Mouse (Mus musculus) olfactory bulb, adult 2 months (tissue): Measurements from ENCODE around the gene Pnrc1. TPM values are rescaled to one million over a fixed set of nuclear protein-coding genes. Genes with fewer than 3 reads are reported as not detected.

Experiments used
- H3K27ac ChIP-seq: fragments of 200-500 bp; 2 replicates; pipeline ENCODE4 v1.5.1; 2012; ENCODE audit warnings: low read depth, low read length; ENCODE audit not compliant: insufficient read depth
- H3K4me1 ChIP-seq: fragments of 200-500 bp; 2 replicates; pipeline ENCODE4 v1.6.1; 2012; ENCODE audit warnings: low read length; ENCODE audit not compliant: control insufficient read depth, insufficient read depth
- H3K4me3 ChIP-seq: fragments of 200-500 bp; 2 replicates; pipeline ENCODE4 v1.5.1; 2012; ENCODE audit warnings: mild to moderate bottlenecking, low read depth, low read length, moderate library complexity; ENCODE audit not compliant: insufficient read depth
- CTCF ChIP-seq: fragments of 200-500 bp; IDR thresholded peaks from 2 replicates; pipeline ENCODE4 v1.5.1; 2012; ENCODE audit warnings: low read depth, mild to moderate bottlenecking, low read length, moderate library complexity; ENCODE audit not compliant: insufficient read depth
- POLR2A ChIP-seq: fragments of 200-500 bp; IDR thresholded peaks from 2 replicates; pipeline ENCODE4 v1.6.1; 2012; ENCODE audit warnings: mild to moderate bottlenecking, low read depth, low read length, moderate library complexity; ENCODE audit not compliant: insufficient read depth
- WGBS: fragments of 180-500 bp; shearing (Covaris S2); methylation state at CpG from one replicate; pipeline ENCODE4 v1.1.7; 2018; 5-methylcytosine and 5-hydroxymethylcytosine counted together
- polyA plus RNA-seq: library from polyadenylated mRNA; stranded (reverse); fragments of >200 nt; gene quantifications from 2 replicates; pipeline ENCODE4 v1.2.4, GENCODE M21; 2012; ENCODE audit warnings: low replicate concordance; ENCODE audit not compliant: missing spikeins, insufficient read depth, insufficient read length

Pnrc1 gene
- polyA plus RNA-seq, 1 experiment = not detected

DNA sequence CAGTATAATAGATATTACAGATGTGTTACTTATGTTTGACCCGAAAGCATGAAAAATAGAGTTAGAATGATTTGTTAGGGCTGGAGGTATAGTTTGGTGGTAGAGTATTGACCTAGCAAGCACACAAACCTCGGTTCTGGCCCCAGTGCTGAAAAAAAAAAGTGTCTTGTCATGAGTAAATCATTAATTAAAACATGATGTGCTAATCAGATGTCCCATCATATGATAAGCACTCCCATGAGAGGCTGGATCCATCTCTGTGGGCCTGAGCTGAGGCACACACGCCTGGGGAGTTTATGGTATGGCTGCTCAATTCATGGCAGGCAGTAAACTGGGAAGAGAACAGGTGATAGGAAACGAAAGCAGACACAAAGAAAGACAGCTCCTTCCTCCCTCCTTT, 60.3 kb downstream of the Pnrc1 start:
- TF ChIP-seq POLR2A (no peak), CTCF (no peak)
- Histone ChIP-seq H3K4me1 (no peaks in the 10 kb centered on the region), H3K4me3 (no peak overlapping the region), H3K27ac (no peak overlapping the region)
- WGBS = 88% methylated on average over 4 of the region's 4 CpGs

DNA sequence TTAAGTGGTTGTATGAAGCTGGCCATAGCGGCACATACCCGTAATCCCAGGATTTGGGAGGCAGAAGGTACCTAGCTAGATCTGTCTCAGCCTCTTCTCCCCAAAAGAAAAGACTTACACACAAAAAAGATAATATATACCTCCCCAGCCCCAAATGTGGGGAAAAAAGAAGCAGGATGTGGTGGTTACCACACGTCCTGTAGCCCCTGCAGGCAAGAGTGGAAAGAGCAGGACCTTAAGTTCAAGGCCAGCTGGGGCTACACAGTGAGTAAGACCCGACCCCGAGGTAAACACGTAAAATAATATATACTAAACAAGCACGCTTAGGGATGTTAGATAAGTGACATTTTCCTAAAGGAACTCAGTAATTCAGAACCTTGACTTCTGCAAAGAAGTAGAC, 62.8 kb downstream of the Pnrc1 start:
- Histone ChIP-seq H3K4me3 (no peak overlapping the region), H3K27ac (no peak overlapping the region), H3K4me1 (no peaks in the 10 kb centered on the region)
- TF ChIP-seq POLR2A (no peak), CTCF (no peak)
- 95% methylated on average over 7 of the region's 7 CpGs for WGBS

DNA sequence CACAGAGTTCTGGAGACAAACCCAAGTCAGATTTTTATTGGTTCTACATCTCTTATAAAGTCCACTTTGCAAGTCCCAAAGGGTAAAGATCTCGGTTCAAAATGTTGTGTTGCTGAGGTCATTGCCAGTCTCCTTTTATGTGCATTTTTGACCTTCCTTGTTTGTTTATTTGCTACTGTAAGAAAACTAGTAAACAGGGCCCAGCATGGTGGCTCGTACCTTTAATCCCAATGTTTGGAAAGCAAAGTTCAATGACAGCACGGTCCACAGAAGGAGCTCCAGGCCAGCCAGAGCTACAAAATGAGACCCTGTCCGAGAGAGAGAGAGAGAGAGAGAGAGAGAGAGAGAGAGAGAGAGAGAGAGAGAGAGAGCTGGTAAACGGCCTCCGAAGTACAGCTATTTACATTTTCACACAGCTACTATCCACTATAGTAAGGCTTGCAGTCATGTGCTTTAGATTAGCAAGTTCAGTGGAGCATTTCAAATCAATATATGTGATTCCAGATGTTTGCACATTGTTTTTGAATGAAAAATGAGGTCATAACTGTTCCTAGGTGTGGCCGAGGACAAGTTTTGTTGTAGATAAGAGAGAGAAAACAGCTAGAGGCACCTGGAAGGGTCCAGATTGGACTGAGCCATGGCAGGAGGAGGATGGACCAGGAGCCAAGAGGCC, 65.8 kb downstream of the Pnrc1 start:
- WGBS = 74% methylated on average over 7 of the region's 7 CpGs
- TF ChIP-seq POLR2A = no peak
- no peak for TF ChIP-seq CTCF
- Histone ChIP-seq H3K4me3 (no peak overlapping the region), H3K4me1 (peaks cover 3% of the 10 kb centered on the region), H3K27ac (no peak overlapping the region)

DNA sequence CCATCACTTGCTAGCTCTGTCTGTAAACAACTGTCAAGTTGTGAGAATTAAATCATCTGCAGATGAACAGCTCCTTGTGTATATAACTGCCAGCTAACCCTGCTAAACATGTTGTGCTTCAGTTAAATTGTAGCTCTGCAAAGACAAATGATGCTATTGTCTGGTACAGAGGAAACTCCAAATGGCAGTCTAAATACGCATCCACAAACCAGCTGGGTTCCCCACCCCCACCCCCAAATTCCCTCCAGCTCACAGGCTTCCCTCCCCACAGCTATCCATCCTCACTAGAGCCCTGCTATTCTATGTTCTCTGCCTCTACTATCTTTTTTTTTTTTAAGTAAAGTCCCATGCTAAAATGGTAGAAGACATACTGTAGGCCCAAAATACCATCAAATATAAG, 68.1 kb downstream of the Pnrc1 start:
- Histone ChIP-seq H3K4me3 (no peak overlapping the region), H3K27ac (peak overlapping the region; percentile 79; the same call in 1 of the 2 replicates), H3K4me1 (peaks cover 3% of the 10 kb centered on the region)
- TF ChIP-seq POLR2A (no peak), CTCF (no peak)
- WGBS = 16% methylated on average over 1 of the region's 1 CpGs

DNA sequence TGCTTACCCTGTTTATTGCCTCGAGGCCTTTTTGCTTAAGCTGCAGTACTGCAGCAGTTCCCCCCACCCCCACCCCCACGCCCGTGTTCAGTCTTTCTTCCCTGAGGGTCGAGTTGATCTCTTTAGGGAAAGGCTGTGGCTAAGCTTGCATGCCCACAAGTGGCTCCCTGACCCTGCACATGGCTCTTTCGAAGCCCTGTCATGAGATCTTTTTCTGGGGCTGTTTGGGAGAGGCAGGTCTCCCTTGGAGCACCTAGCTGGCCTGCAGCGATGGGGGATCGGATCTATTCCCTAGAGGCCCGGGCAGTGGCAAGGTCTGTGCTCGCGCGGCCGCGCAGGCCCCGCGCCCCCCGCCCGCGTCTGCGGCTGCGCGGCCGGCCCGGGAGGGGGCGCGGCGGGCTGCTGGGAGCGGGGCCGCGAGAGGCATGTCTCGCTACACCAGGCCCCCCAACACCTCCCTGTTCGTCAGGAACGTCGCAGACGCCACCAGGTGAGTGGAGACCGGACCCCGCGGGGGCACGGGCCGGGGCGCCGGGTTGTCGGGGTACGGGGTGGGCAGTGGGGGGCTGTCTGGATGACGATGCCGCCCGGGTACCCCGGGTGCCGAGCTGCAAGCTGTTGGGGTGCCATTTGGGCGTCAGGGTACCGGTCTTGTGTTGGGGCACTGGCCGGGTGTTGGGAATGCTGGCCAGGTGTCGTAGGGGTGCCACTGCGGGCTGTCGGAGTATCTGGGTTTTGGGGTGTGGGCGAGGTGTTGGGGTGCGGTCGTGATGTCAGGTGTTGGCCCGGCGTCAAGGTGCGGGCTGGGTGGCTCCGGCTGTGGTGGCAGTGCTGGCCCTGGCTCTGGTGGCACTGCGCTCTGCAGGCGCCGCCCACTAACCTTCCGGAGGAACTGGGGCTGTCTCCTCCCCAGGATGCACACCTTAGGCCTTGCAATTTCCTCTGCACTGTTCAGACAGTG, 80.8 kb downstream of the Pnrc1 start, which contains the start of gene Srsf12:
TSS of gene Srsf12 (plus strand) at position 111 of the 961 bp plus-strand sequence.
- 2% methylated on average over 64 of the region's 65 CpGs for WGBS
- Histone ChIP-seq H3K27ac (0 out of 2 replicates have a peak within 1 kb of the TSS, but pooled peaks have one; percentile 54), H3K4me1 (peaks cover 14% of the 10 kb centered on the region), H3K4me3 (peak within 1 kb of the TSS; percentile 92)
- no peak for TF ChIP-seq CTCF
- peak; percentile 29; the same call in 1 of the 2 replicates for TF ChIP-seq POLR2A

DNA sequence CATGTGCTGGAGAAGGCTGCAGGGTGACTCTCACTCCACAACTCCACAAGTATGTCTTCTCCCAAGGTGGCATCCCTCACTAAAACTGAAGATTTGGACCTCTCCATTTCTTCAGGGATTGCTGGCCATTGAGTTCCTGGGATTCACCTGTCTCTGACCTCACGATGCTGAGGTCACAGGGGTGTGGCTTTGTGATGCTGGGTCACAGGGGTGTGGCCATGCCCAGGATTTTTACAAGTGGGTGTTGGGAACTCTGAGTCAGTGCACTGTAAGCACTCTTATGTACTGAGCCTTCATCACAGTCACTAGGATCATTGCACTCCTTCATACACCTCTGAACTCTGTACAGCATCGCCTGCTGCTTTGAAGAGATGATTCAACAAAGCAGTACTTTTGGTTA, 82.4 kb downstream of the Pnrc1 start:
- Histone ChIP-seq H3K4me1 (peaks cover 14% of the 10 kb centered on the region), H3K4me3 (no peak overlapping the region), H3K27ac (no peak overlapping the region)
- 70% methylated on average over 2 of the region's 2 CpGs for WGBS
- TF ChIP-seq CTCF = no peak
- no peak for TF ChIP-seq POLR2A

DNA sequence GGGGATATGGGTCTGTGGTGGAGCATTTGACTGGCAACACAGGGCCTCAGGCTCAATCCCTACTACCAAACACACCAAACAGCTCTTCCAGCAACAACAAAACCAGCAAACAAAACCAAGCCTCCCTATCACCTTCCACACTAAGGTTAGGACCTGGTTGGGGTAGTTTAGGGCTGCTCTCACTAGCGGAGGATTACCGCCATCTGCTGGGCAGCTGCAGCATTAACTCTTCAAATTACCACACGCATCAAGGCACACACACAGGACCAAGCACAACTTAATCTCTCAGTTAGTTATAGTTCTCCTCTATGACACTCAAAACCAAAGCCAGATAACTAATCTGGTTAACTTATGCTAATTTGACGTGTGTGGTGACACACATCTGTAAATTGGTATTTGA, 85.3 kb downstream of the Pnrc1 start:
- H3K4me1 ChIP-seq = peaks cover 14% of the 10 kb centered on the region
- no peak overlapping the region for H3K27ac ChIP-seq
- no peak overlapping the region for H3K4me3 ChIP-seq
- WGBS = 15% methylated on average over 4 of the region's 4 CpGs
- TF ChIP-seq POLR2A (no peak), CTCF (no peak)

DNA sequence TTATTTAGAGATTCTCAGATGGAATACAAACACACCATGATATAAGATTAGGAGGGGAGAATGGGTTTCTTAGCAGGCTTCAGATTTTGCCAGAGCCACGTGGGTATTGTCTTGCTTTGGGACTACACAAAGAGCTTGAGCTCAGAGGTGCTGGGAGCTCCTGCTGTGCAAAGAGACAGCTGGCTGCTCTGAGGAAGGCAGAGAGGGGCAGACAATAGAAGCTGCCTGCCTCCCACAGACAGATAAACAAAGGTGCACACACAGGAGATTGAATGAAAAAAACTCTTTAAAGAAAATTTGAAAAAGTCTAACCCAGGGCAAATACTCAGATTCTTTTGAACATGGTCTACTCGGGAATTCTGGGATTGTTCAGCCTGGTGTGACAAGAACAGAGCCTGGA, 91.8 kb downstream of the Pnrc1 start:
- no peak overlapping the region for H3K4me3 ChIP-seq
- no peaks in the 10 kb centered on the region for H3K4me1 ChIP-seq
- TF ChIP-seq CTCF = no peak
- no peak for TF ChIP-seq POLR2A
- no peak overlapping the region for H3K27ac ChIP-seq
- 11% methylated on average over 2 of the region's 2 CpGs for WGBS

Other genes with a start within 250 kb of the Pnrc1 start
- not detected in 2 replicates for gene Gabrr2, start 227.2 kb downstream of the Pnrc1 start, polyA plus RNA-seq
- not detected in 2 replicates for gene Gabrr1, start 157.6 kb downstream of the Pnrc1 start, polyA plus RNA-seq
- gene Pm20d2, start 100.4 kb downstream of the Pnrc1 start, polyA plus RNA-seq = not detected in 2 replicates
- not detected in 2 replicates for gene Srsf12, start 81.2 kb downstream of the Pnrc1 start, polyA plus RNA-seq
- gene Rngtt, start 20.1 kb upstream of the Pnrc1 start, polyA plus RNA-seq = not detected in 2 replicates